Comparison of ENCODE assay signal across 21 mouse cellular contexts in the genomic region with DNA sequence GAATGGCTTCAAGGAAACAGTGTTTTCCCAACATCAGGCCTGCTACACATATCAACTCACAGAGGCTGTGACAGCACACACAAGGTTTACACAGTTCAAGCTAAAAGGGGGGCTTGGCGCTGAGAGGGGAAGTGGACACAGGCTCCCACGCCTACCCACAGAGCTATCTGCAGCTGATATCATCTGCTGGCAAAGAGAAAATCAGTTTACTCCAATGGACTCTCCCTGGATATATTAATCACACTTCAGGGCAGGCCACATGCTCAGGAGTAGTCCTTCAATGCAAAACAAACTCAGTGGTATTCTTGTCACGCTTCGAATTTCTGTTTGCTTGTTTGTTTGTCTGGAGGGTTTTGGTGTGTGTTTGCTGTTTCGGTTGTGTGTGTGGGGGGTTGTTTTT.
DNase-seq lines count a peak whose midpoint lies in the region; ATAC-seq and TF ChIP-seq lines count a peak whose summit lies in the region.
"Had no signal": no experiment of that assay in that cellular context is flagged by ENCODE, and none has a peak within 500 bp of the region (broad histone marks: within the 10 kb centered on the region; RNA-seq: fewer than 3 reads in every experiment).

No protein-coding gene starts in this region.

- H3K4me2 ChIP-seq in intestine, embryonic 16.5 days (ENCODE audit: low read depth, low read length), result no peak overlapping the region
- H3K4me2 ChIP-seq: embryonic facial prominence, embryonic 15.5 days had no signal

- no peak overlapping the region for H3K9ac ChIP-seq in intestine, embryonic 16.5 days (ENCODE audit: low read depth, low read length)
- H3K9ac ChIP-seq: embryonic facial prominence, embryonic 15.5 days; liver, embryonic 14.5 days had no signal

- no peak for TF ChIP-seq POLR2A in brain, embryonic 14.5 days (IDR thresholded peaks at IDR 0.05; ENCODE audit: borderline replicate concordance, extremely low read depth, insufficient read depth, insufficient read length, poor library complexity, severe bottlenecking)
- no peak for TF ChIP-seq POLR2A in cortical plate, adult 2 months (IDR thresholded peaks at IDR 0.05; ENCODE audit: extremely low read depth, insufficient read depth, low read length)

- H3K27ac ChIP-seq in layer of hippocampus, adult 2 months, result peak overlapping the region; percentile 43; the same call in 1 of the 2 replicates
- peak overlapping the region; percentile 35; the same call in 1 of the 2 replicates for H3K27ac ChIP-seq in cortical plate, adult 2 months (ENCODE audit: insufficient read depth, low read length)
- no peak overlapping the region for H3K27ac ChIP-seq in intestine, embryonic 16.5 days (ENCODE audit: low read length)
- H3K27ac ChIP-seq: embryonic facial prominence, embryonic 15.5 days; liver, embryonic 14.5 days had no signal

- H3K36me3 ChIP-seq in intestine, embryonic 16.5 days (ENCODE audit: control insufficient read depth, insufficient read depth, low read length), result no peaks in the 10 kb centered on the region
- H3K36me3 ChIP-seq: embryonic facial prominence, embryonic 15.5 days had no signal

- WGBS in intestine, embryonic 16.5 days, result 59% methylated on average over 5 of the region's 5 CpGs

- H3K4me1 ChIP-seq in cortical plate, adult 2 months (ENCODE audit: control insufficient read depth, insufficient read depth, low read length), result no peaks in the 10 kb centered on the region
- peaks cover 9% of the 10 kb centered on the region for H3K4me1 ChIP-seq in intestine, embryonic 16.5 days (ENCODE audit: control insufficient read depth, insufficient read depth, low read length)

- no peak for TF ChIP-seq CTCF in layer of hippocampus, adult 2 months (conservative IDR thresholded peaks at IDR 0.05)
- TF ChIP-seq CTCF in brain, embryonic 14.5 days (IDR thresholded peaks at IDR 0.05; ENCODE audit: borderline replicate concordance, extremely low read depth, insufficient read depth, insufficient read length), result no peak
- TF ChIP-seq CTCF in cortical plate, adult 2 months (IDR thresholded peaks at IDR 0.05; ENCODE audit: extremely low read depth, insufficient read depth, low read length), result no peak

- no peaks in the 10 kb centered on the region for H3K27me3 ChIP-seq in intestine, embryonic 16.5 days (replicated peaks; ENCODE audit: control insufficient read depth, insufficient read depth, low read length)
- H3K27me3 ChIP-seq: embryonic facial prominence, embryonic 15.5 days had no signal

- DNase-seq in layer of hippocampus, adult 2 months (ENCODE audit: low spot score in 2 of 2), result no peak
- no peak for DNase-seq in layer of hippocampus, adult 11-12 months (ENCODE audit: low spot score)
- peak; percentile 52 for DNase-seq in brain, embryonic 14.5 days (ENCODE audit: low read depth)
- DNase-seq in spleen, adult 12 weeks (ENCODE audit: low spot score), result no peak
- DNase-seq in adrenal gland, adult (ENCODE audit: inconsistent age in 2 of 2, low spot score in 1 of 2), result no peak
- DNase-seq: adrenal gland, adult 8-10 months; cerebellum, adult 8-10 months; cerebellum, postnatal 36 days; gastrocnemius, postnatal 10 days; heart, adult 18-20 months; kidney, postnatal 25 days; layer of hippocampus, adult 9-11 months; right cerebral cortex, postnatal 25 days; thymus, postnatal 25 days had no signal

- no peak overlapping the region for H3K4me3 ChIP-seq in layer of hippocampus, adult 2 months
- H3K4me3 ChIP-seq in cortical plate, adult 2 months (ENCODE audit: insufficient read depth, low read length), result no peak overlapping the region
- no peak overlapping the region for H3K4me3 ChIP-seq in intestine, embryonic 16.5 days (ENCODE audit: low read length)
- H3K4me3 ChIP-seq: embryonic facial prominence, embryonic 15.5 days had no signal

- no peaks in the 10 kb centered on the region for H3K9me3 ChIP-seq in intestine, embryonic 16.5 days (ENCODE audit: control insufficient read depth, low read length)
- H3K9me3 ChIP-seq: embryonic facial prominence, embryonic 15.5 days had no signal

- ATAC-seq in intestine, embryonic 16.5 days, result peak; percentile 41
- no peak for ATAC-seq in cerebellum, adult (ENCODE audit: insufficient number of reproducible peaks, low FRiP score, low TSS enrichment)
- ATAC-seq: forebrain, embryonic 16.5 days; inflammation-experienced regulatory T-cells, adult 6 months had no signal
